Mouse (Mus musculus) midbrain, embryonic 13.5 days (tissue): Measurements from ENCODE around the gene Prorsd1. TPM values are rescaled to one million over a fixed set of nuclear protein-coding genes. Genes with fewer than 3 reads are reported as not detected.

Source experiments
- ATAC-seq: fragments of 200-750 bp; cut with Nextera tagmentation; 2 replicates; pipeline ENCODE4 v1.8.0; 2017; ENCODE audit warnings: mild to moderate bottlenecking, moderate TSS enrichment, moderate library complexity
- H3K27ac ChIP-seq: fragments of 300-500 bp; sonication (generic); 2 replicates; pipeline ENCODE4 v1.5.1; 2015; ENCODE audit warnings: inconsistent platforms, mild to moderate bottlenecking, moderate library complexity
- H3K27me3 ChIP-seq: fragments of 300-500 bp; sonication (generic); 2 replicates; pipeline ENCODE4 v1.6.1; 2015; ENCODE audit warnings: mild to moderate bottlenecking, inconsistent platforms
- H3K36me3 ChIP-seq: fragments of 300-500 bp; sonication (generic); 2 replicates; pipeline ENCODE4 v1.6.1; 2015; ENCODE audit warnings: mild to moderate bottlenecking, inconsistent platforms
- H3K4me1 ChIP-seq: fragments of 300-500 bp; sonication (generic); replicated peaks from 2 replicates; pipeline ENCODE4 v1.6.1; 2015; ENCODE audit warnings: inconsistent platforms
- H3K4me2 ChIP-seq: fragments of 300-500 bp; sonication (generic); replicated peaks from 2 replicates; pipeline ENCODE4 v1.6.1; 2015; ENCODE audit warnings: moderate library complexity, mild to moderate bottlenecking, inconsistent platforms
- H3K4me3 ChIP-seq: fragments of 300-500 bp; sonication (generic); replicated peaks from 2 replicates; pipeline ENCODE4 v1.5.1; 2015; ENCODE audit warnings: mild to moderate bottlenecking, inconsistent platforms
- H3K9ac ChIP-seq: fragments of 300-500 bp; sonication (generic); replicated peaks from 2 replicates; pipeline ENCODE4 v1.6.1; 2015; ENCODE audit warnings: mild to moderate bottlenecking, inconsistent platforms
- H3K9me3 ChIP-seq: fragments of 300-500 bp; sonication (generic); 2 replicates; pipeline ENCODE4 v1.6.1; 2016; ENCODE audit warnings: mild to moderate bottlenecking, inconsistent platforms
- WGBS: fragments of 180-500 bp; shearing (Covaris S2); methylation state at CpG from one replicate; pipeline ENCODE4 v1.1.7; 2015; 5-methylcytosine and 5-hydroxymethylcytosine counted together
- polyA plus RNA-seq: library from polyadenylated mRNA; unstranded; fragments of >200 nt; fragmentation: Nextera tagmentation; extraction: Ambion mirVana; gene quantifications from 2 replicates; pipeline ENCODE4 v1.2.1, GENCODE M21; 2015

The Prorsd1 gene
- polyA plus RNA-seq, 1 experiment from 2014 or later, result 13.4 TPM

DNA sequence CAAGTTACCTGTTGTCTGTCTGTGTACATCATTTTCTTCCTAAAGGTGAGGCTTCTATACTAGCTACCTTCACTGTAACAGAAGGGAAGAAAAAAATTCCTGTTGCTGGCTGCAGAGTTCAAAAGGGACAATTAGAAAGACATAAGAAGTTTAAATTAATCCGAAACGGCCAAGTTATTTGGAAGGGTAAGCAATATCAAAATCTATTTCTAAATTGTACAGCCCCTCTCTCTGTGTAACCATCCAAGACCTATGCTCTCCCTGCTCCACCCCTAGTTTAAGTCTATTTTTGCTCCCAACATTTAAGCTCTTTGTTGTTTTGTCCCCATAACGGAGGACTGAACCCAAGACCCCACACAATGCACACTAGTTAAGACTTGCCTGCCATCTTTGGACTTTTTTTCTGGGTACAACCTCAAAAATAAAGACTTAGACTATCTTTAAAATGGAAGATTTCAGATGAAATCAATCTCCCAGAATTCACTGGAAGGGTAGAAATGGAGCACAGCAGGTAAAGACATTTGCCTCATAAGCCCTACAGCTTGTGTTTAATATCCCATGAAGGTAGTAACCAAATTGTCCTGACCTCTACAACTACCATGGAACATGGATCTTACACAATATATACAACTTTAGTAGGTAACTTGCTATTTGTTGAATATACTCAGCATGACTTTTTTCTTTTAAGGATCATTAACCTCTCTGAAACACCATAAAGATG is 29.6 kb upstream of the Prorsd1 start:
- no peak overlapping the region for H3K4me3 ChIP-seq
- no peak overlapping the region for H3K9ac ChIP-seq
- ATAC-seq, result no peak
- 88% methylated on average over 3 of the region's 3 CpGs for WGBS
- H3K9me3 ChIP-seq, result no peaks in the 10 kb centered on the region
- peaks cover 52% of the 10 kb centered on the region for H3K36me3 ChIP-seq
- no peak overlapping the region for H3K27ac ChIP-seq
- H3K4me2 ChIP-seq, result no peak overlapping the region
- peaks cover 17% of the 10 kb centered on the region for H3K4me1 ChIP-seq
- H3K27me3 ChIP-seq, result no peaks in the 10 kb centered on the region

DNA sequence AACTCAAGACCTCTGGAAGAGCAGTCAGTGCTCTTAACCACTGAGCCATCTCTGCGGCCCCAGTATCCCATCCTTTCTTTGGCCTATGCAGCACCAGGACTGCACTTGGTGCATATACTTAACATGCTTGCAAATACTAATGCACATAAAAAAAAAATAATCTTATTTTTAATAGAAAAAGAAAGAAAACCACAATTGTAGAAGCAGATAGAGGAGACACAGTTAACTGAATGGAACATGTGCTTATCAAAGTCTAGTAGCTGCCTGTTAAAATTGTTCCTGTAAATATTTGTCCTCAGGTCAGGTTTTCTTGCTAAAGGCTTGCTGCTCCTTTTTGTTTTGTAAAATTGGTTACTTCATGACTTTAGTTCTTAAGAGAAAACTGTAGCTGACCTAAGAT is 23.4 kb upstream of the Prorsd1 start:
- Histone ChIP-seq H3K36me3 (peaks cover 69% of the 10 kb centered on the region), H3K4me2 (no peak overlapping the region), H3K4me1 (no peaks in the 10 kb centered on the region), H3K4me3 (no peak overlapping the region), H3K27me3 (no peaks in the 10 kb centered on the region), H3K27ac (no peak overlapping the region), H3K9ac (no peak overlapping the region), H3K9me3 (no peaks in the 10 kb centered on the region)
- ATAC-seq, result no peak
- WGBS, result 97% methylated on average over 1 of the region's 1 CpGs

DNA sequence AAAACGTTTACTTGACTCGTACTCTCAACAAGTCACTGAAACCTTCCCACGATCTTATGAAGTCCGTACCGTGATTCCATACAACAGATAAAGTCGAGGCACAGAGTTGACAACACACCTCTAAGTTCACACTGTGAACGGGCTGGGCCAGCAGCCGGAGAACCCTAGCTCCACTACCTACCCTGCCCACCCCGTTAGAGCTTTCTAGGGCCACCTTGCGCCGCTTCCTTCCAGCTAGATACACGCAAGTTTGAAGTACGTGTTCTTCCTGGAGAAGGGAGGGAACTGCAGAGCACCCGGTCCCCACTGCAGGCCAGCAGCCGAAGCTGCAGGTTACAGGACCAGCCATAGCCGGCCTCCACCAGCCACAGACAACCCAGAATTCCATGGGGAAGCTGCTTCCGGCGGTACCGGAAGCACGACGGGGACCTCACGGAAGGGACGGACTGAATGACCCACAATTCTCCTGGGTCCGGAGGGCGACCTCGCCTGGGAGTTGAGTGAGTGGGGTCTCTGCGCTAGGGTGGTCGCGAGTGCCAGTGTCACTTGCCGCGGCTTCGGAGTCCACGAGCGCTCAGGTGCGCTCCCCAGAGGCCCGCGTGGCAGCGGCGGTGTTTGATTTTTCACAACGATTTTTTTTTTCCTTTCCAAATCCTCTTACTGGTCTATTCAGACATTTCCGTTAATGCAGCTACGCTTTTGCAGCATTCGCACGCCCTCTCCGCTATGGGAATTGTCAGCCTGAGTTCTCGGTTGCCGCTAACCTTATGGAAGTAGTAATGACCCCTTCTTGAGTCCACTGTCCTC is 11.4 kb upstream of the Prorsd1 start, which contains the start of gene Mtif2:
TSS of gene Mtif2 (plus strand) at position 421 of the 807 bp plus-strand sequence.
- WGBS, result 3% methylated on average over 47 of the region's 47 CpGs
- Histone ChIP-seq H3K4me3 (peak within 1 kb of the TSS; percentile 61), H3K9me3 (no peaks in the 10 kb centered on the region), H3K9ac (peak within 1 kb of the TSS; percentile 86), H3K27me3 (no peaks in the 10 kb centered on the region), H3K4me1 (peaks cover 24% of the 10 kb centered on the region), H3K27ac (peak within 1 kb of the TSS; percentile 83), H3K4me2 (peak within 1 kb of the TSS; percentile 72), H3K36me3 (peaks cover 14% of the 10 kb centered on the region)
- ATAC-seq, result peak; percentile 98

DNA sequence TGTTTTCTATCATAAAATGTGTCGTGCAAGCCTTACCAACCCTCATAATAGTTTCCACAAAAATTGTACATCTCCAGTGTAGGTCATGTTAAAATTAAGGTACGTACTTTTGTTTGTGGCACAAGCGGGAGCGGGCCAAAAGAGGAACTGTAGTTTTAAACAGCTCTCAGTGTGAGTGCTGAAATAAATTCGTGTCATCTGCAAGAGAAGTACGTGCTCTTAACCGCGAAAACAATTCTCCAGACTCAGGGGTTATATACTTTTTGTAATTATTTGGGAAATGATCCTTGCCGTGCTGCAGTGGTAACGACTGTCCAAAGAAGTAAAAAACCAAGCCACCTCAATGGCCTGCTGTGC is 530 bp downstream of the Prorsd1 start:
- peak overlapping the region; percentile 69; the same call in 1 of the 2 replicates for H3K27ac ChIP-seq
- peak overlapping the region; percentile 60 for H3K4me3 ChIP-seq
- peak overlapping the region; percentile 63 for H3K4me2 ChIP-seq
- H3K9ac ChIP-seq, result peak overlapping the region; percentile 70
- whole genome bisulfite sequencing, result 32% methylated on average over 10 of the region's 10 CpGs
- no peaks in the 10 kb centered on the region for H3K27me3 ChIP-seq
- ATAC-seq, result 0 out of 2 replicates have a peak, but pooled peaks have one; percentile 1
- no peaks in the 10 kb centered on the region for H3K9me3 ChIP-seq
- H3K36me3 ChIP-seq, result peaks cover 15% of the 10 kb centered on the region; the same call in 1 of the 2 replicates
- H3K4me1 ChIP-seq, result peaks cover 10% of the 10 kb centered on the region

DNA sequence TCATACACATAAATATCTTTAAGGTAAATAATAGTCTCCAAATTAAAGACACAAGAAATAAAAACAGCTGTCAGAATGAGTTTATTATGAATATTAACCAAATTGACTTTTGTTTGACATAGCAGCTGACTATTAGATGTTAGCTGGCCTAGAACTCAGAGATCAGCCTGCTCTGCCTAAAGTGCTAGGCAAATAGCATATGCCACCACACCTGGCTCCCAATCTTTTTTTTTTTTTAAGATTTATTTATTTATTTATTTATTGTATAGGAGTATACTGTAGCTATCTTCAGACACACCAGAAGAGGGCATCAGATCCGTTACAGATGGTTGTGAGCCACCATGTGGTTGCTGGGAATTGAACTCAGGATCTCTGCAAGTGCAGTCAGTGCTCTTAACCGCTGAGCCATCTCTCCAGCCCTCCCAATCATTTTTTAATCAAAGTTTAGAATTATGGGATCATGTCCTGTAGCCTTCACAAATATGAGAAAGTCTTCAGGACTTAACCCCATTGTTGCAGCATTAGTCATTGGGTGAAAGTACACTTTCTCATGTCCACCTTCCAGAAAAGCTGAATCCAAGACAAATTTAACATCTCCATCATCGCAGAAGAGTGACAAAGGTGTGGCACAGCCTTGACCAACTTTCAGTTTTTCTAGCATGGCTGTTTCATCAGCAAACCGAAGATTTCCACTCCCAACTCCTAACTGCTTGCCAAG is 1.9 kb downstream of the Prorsd1 start:
- no peak for ATAC-seq
- no peak overlapping the region for H3K27ac ChIP-seq
- 89% methylated on average over 4 of the region's 4 CpGs for WGBS
- H3K4me3 ChIP-seq, result no peak overlapping the region
- H3K9ac ChIP-seq, result no peak overlapping the region
- H3K9me3 ChIP-seq, result no peaks in the 10 kb centered on the region
- H3K27me3 ChIP-seq, result no peaks in the 10 kb centered on the region
- H3K36me3 ChIP-seq, result peaks cover 15% of the 10 kb centered on the region; the same call in 1 of the 2 replicates
- H3K4me2 ChIP-seq, result no peak overlapping the region
- H3K4me1 ChIP-seq, result peaks cover 10% of the 10 kb centered on the region

DNA sequence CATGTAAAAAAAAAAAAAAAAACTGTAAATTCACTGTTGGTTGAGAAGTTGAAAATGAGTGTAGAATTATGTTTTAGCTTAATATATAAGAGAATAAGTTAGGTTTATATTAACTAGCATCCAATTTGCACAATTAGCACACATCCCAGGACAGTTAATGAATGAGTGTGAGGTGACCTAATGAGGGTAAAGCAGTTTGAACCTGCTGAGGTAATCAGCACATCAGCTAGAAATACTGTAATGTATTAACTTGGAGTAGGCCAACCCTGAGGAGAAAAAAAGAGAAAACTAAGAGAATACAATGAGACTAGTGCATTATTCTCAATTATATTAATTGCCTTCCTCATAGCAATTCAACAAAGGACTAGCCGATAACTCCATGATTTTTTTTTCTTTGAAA is 5.4 kb downstream of the Prorsd1 start:
- H3K4me3 ChIP-seq, result no peak overlapping the region
- no peak overlapping the region for H3K4me2 ChIP-seq
- no peak for ATAC-seq
- H3K9ac ChIP-seq, result no peak overlapping the region
- no peaks in the 10 kb centered on the region for H3K27me3 ChIP-seq
- no peak overlapping the region for H3K27ac ChIP-seq
- H3K36me3 ChIP-seq, result peaks cover 28% of the 10 kb centered on the region
- H3K4me1 ChIP-seq, result peaks cover 8% of the 10 kb centered on the region
- no peaks in the 10 kb centered on the region for H3K9me3 ChIP-seq
- 97% methylated on average over 1 of the region's 1 CpGs for WGBS

DNA sequence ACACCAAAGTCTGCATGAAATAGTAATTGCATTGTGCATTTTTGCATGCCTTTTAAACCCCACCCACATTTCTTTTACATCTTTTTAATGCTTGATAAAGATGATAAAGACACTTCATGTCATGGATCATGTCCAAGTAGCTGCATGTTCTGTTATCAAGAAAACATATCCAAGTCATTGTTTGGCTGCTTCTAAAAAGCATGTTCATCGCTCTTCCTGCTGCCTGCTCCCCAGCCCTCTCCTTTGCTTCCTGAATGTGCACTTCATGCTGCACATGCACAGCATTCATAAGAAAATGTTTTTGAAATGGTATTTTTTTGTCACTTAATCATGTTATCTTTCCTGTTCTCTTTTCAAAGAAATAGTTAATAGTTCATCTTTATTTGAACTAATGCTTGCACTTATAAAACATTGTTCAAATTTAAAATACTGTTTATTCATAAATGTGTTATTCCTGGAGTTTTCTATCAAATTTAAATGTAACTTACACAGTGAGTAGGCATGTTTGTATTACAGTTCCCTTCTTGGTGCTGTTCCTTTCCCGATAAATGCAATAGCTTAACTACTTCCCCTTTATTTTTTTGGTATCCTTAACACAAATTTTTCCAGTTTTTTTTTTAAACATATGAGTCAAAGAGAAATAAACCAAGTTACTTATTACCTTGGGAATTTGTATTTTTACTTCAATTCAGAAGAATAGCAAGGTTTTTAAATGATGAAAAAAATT is 9.8 kb downstream of the Prorsd1 start:
- H3K4me3 ChIP-seq, result no peak overlapping the region
- H3K4me2 ChIP-seq, result no peak overlapping the region
- H3K27me3 ChIP-seq, result no peaks in the 10 kb centered on the region
- ATAC-seq, result no peak
- H3K27ac ChIP-seq, result no peak overlapping the region
- no peak overlapping the region for H3K9ac ChIP-seq
- no peaks in the 10 kb centered on the region for H3K4me1 ChIP-seq
- 96% methylated on average over 2 of the region's 2 CpGs for WGBS
- peaks cover 38% of the 10 kb centered on the region for H3K36me3 ChIP-seq
- no peaks in the 10 kb centered on the region for H3K9me3 ChIP-seq

DNA sequence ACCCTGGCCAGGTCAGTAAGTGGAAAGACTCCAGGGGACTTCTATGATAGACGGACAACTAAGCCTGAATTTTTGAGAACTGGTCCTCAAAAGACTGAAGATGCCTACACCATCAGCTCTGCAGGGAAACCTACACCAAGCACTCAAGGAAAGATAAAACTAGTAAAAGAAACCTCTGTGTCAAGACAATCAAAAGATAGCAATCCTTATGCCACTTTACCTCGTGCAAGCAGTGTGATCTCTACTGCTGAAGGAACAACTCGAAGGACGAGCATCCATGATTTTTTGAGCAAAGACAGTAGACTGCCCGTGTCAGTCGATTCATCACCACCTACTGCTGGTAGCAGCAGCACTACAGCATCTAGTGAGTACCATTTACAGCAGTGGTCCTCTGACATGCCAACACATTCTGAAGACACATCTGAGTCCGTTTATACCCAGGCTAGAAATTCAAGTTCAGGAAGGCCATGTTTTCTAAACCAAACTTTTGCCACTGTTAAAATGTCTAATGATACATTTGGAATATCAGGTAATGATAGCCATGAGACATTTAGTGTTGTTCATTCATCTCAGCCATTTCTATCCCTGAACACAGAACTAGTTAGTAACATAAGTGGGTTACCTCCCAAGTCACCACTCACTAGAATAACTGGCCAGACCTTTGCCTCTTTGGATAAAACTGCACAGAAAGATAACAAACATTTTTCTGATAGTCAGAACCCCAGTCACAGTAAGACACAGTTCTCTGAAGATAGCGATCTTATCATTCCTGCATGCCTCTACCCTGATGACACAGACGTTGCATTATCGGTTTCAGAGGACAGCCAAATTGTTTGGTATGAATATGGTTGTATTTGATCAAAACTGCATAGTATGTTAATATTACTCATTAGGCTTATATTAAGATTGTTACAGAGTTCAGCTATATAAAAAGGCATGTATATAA is 10.6 kb downstream of the Prorsd1 start:
- Histone ChIP-seq H3K36me3 (peaks cover 40% of the 10 kb centered on the region), H3K4me3 (no peak overlapping the region), H3K27me3 (no peaks in the 10 kb centered on the region), H3K4me2 (no peak overlapping the region), H3K27ac (no peak overlapping the region), H3K4me1 (no peaks in the 10 kb centered on the region), H3K9me3 (no peaks in the 10 kb centered on the region), H3K9ac (no peak overlapping the region)
- no peak for ATAC-seq
- WGBS, result 95% methylated on average over 10 of the region's 10 CpGs

DNA sequence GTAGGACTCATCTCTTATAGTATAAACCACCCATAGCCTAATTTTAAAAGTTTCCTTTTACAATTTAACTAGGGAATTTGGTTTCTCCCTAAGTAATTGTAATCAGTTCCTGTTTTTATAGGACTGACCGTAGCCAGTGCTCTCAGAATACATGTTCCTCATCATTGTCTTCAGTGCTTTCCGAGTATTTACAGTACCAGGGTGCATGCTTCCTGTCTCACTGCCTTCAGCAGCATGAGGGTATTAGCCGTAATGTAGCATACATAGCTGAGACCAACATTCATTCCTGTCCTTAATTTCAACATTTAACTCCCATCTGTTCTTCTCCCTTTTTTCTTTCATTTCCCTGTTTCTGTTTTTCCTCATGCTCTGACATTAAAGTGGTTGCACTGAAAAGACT is 17.9 kb downstream of the Prorsd1 start:
- ATAC-seq, result no peak
- WGBS, result 89% methylated on average over 3 of the region's 3 CpGs

DNA sequence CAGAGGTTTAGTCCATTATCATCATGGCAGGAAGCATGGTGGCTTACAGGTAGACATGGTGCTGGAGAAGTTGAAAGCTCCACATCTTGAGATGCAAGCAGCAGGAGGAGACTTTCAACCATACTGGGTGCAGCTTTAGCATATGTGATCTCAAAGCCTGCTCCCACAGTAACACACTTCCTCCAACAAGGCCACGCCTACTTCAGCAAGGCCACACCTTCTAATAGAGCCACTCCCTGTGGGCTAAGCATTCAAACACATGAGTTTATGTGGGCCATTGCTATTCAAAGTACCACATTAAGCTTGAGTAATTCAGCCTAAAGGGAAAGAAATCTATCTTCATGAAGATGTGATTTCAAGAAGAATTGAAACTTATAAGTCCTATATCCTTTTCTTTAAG is 21.7 kb downstream of the Prorsd1 start:
- no peak for ATAC-seq
- no peaks in the 10 kb centered on the region for H3K9me3 ChIP-seq
- H3K4me1 ChIP-seq, result no peaks in the 10 kb centered on the region
- 100% methylated on average over 1 of the region's 1 CpGs for WGBS
- no peak overlapping the region for H3K9ac ChIP-seq
- H3K4me2 ChIP-seq, result no peak overlapping the region
- peaks cover 45% of the 10 kb centered on the region for H3K36me3 ChIP-seq
- no peaks in the 10 kb centered on the region for H3K27me3 ChIP-seq
- no peak overlapping the region for H3K27ac ChIP-seq
- H3K4me3 ChIP-seq, result no peak overlapping the region

More for the DNA sequence above, 17.9 kb downstream of the Prorsd1 start:
- no peaks in the 10 kb centered on the region for H3K4me1 ChIP-seq
- H3K4me3 ChIP-seq, result no peak overlapping the region
- no peaks in the 10 kb centered on the region for H3K9me3 ChIP-seq
- H3K36me3 ChIP-seq, result peaks cover 47% of the 10 kb centered on the region
- no peak overlapping the region for H3K9ac ChIP-seq
- no peak overlapping the region for H3K4me2 ChIP-seq
- H3K27ac ChIP-seq, result no peak overlapping the region
- no peaks in the 10 kb centered on the region for H3K27me3 ChIP-seq

DNA sequence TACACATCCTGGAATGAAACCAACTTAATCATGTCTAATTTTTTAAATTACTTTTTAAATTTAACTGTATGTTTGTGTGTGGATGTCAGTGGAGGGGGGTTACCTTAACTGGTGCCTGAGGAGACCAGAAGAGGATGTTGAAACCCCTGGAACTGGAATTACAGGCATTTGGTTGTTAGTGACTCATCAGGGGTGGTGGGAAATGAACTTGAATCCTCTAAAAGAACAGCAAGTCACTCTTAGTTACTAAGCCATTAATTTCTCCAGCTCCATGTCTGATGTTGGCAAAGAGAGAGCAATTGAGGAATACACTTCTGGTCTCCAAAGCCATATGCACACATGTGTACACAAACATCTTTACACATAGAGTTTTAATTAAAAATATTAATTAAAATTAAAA is 40.2 kb downstream of the Prorsd1 start:
- peaks cover 37% of the 10 kb centered on the region for H3K36me3 ChIP-seq
- no peak overlapping the region for H3K9ac ChIP-seq
- no peak for ATAC-seq
- no peak overlapping the region for H3K4me3 ChIP-seq
- H3K4me2 ChIP-seq, result no peak overlapping the region
- H3K27me3 ChIP-seq, result no peaks in the 10 kb centered on the region
- no peaks in the 10 kb centered on the region for H3K9me3 ChIP-seq
- no peak overlapping the region for H3K27ac ChIP-seq
- H3K4me1 ChIP-seq, result no peaks in the 10 kb centered on the region
